Mouse (Mus musculus): ENCODE measurements around the gene Gm12184.
A peak's percentile ranks its signal among the peaks of the same experiment; 100 is the strongest.
"Not testable (repeated sequence)": the region's sequence is repeated elsewhere in the genome, so short reads cannot be mapped to it uniquely, and the experiment has no call there.

Gm12184 gene

GRCm38 (mm10) chr11:48846362-48846761 lies 19.9 kb upstream of the Gm12184 start:
- not testable (repeated sequence) for DNase-seq

DNA sequence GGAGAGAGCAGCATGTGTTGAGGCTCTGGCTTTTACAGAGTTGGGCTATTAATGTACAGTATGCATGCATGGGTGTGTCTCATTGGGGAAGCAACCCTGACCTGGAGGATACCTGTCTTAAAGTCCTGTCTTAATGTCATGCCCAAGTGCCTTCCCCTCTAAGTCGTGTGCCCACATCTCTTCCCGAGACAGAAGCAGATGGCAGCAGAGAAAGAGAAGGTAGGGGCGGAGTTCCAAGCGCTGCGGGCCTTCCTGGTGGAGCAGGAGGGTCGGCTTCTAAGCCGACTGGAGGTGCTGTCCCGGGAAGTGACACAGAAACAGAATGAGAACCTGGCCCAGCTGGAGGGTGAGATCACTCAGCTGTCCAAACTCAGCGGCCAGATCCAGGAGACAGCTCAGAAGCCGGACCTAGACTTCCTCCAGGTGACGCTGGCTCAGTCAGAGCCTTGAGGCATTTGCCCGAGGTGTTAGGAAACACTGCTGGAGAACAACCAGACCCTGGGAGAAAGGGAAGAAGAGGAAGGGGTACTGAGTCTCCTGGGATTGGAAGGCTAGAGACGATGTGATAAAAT lies 18.9 kb upstream of the Gm12184 start:
- DNase-seq = no peak

DNA sequence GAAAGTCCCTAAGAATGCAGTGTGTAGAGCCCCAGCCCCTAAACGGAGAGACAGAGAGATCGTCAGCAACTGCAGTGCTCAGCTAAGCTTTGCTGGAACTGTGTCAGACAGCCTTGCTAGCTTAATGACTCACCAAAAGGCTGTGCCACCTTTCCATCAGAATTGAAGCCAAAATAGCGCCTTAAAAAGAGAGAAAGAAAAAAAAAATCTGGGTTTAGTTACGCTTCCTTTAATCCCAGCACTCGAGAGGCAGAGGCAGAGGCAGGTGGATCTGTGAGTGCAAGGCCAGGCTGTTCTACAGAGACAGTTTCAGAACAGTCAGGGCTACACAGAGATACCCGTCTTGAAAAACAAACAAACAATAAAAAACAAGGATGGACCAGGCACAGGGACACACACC lies 17.9 kb upstream of the Gm12184 start:
- DNase-seq = no peak

- DNase-seq = no peak
Observed at GRCm38 (mm10) chr11:48843202-48843601, 16.7 kb upstream of the Gm12184 start.

GRCm38 (mm10) chr11:48842378-48842792 lies 15.9 kb upstream of the Gm12184 start:
- no peak for DNase-seq

- DNase-seq = no peak
Observed at GRCm38 (mm10) chr11:48841213-48841612, 14.8 kb upstream of the Gm12184 start.

GRCm38 (mm10) chr11:48840805-48841204 lies 14.3 kb upstream of the Gm12184 start:
- DNase-seq = no peak

GRCm38 (mm10) chr11:48838879-48839680 lies 12.6 kb upstream of the Gm12184 start:
- DNase-seq = no peak

- DNase-seq = peak; percentile 40 to 53
Observed at GRCm38 (mm10) chr11:48838181-48838797, 11.8 kb upstream of the Gm12184 start.

GRCm38 (mm10) chr11:48837310-48838180 lies 11.1 kb upstream of the Gm12184 start:
- peak; percentile 79 to 81 for DNase-seq

- no peak for DNase-seq
Observed at GRCm38 (mm10) chr11:48836990-48837309, 10.5 kb upstream of the Gm12184 start.

- DNase-seq = no peak
Observed at GRCm38 (mm10) chr11:48835923-48836322, 9.5 kb upstream of the Gm12184 start.

- DNase-seq = peak; percentile 91 to 93
Observed at GRCm38 (mm10) chr11:48833731-48834639, 7.5 kb upstream of the Gm12184 start.

DNA sequence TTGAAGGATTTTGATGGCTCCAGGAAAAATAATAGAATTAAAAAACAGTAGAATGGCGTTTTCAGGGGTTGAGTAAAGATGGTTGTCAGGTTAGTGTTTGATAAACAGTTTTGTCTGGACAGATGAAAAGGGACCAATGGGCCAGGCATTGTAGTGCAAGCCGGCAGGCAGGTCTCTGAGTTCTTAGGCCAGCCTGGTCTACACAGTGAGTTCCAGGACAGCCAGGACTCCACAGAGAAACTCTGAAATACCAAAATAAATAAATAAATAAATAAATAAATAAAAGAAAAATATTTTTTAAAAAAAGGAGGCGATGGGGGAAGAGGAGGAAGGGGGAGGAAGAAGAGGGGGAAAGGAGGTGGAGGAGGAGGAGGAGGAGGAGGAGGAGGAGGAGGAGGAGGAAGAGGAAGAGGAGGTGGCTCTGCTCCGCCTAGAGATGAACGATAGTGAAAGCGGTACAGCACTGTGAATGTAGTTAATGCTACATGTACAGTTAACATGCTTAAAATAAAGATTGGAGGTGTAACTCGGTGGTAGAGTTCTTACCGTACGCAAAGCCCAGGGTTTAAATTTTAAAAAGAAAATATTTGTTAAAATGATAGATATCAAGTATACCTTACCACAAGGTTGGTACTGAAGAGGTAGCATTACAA lies 6.7 kb upstream of the Gm12184 start:
- DNase-seq = no peak

DNA sequence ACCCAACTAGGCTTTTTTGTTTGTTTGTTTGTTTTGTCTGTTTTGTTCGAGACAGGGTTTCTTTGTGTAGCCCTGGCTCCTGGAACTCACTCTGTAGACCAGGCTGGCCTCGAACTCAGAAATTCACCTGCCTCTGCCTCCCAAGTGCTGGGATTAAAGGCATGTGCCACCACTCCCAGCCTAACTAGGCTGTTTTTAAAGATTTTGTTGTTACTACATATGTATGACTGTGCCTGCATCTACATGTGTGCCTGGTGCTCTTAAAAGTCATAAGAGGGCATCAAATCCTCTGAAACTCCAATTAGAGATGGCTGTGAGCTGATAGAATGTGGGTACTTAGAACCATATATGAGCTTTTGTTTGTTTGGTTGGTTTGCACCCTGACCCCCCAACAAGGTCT lies 4.8 kb upstream of the Gm12184 start:
- no peak for DNase-seq

- DNase-seq = no peak
Observed at GRCm38 (mm10) chr11:48830279-48830678, 3.8 kb upstream of the Gm12184 start.

GRCm38 (mm10) chr11:48827926-48828325 lies 1.5 kb upstream of the Gm12184 start:
- no peak for DNase-seq

DNA sequence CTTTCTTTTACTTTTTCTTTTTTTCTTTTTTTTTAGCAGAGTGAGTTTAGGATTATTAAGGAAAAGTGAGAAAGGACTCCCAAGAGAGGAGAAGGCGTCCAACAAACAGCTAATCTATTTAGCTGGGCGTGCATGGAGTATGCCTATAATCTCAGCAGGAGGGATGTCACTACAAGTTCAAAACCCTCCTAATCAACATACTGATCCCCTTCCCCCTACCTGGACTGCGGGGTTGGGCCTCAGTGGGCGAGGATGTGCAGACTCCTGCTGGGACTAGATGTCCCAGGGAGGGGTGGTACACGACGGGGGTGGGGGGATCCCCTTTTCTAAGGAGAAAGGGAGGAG lies 269 bp upstream of the Gm12184 start:
- no peak for DNase-seq

DNA sequence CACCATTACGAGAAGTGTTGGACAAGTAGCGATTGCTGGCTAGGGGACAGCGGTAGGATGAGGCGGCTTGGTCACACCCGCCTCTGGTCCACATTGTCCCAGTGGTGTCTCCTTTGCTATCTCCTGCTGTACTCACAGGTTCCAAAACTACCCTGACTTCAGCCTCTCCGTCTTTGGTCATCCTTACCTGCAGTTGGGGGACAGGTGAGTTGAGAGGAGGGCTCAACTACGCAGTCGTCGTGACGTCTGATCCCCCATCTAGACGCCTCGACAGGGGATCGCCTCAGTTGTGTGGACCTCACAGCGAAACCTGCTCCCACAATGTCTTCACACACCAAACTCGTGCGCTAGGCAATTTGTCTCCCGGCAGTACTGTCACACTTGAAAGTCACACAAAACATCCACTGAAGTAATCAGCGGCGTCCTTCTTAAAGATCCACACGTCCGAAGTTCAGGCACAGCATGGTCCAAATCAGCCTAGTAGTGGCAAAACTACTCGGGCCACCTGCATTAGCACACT lies 2.1 kb downstream of the Gm12184 start:
- DNase-seq = no peak

DNA sequence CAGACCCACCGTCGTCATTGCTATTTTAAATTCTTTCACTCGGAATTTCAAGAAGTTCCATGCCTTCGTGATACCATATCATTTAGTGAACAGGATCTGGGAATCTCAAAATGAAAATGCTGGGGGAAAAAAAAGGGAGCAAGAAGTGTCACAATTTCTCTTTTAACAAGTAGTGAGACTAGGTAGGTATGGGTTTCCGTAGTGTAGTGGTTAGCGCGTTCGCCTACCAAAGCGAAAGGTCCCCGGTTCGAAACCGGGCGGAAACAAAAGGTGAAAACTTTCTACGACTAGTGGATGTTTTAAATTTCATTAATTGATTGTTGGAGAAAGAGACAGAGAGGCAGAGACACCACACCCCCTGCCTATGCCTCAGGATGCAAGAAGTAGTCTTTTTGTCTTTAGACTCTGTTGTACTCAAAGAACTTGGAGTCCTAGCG lies 2.9 kb downstream of the Gm12184 start:
- DNase-seq = peak; percentile 57 to 59

- no peak for DNase-seq
Observed at GRCm38 (mm10) chr11:48822768-48823512, 3.5 kb downstream of the Gm12184 start.

All from lung, adult 18-20 months (tissue).